Mouse (Mus musculus): ENCODE data around the gene Cachd1. TPM values are rescaled to one million over a fixed set of nuclear protein-coding genes. Genes with fewer than 3 reads are reported as not detected.

The Cachd1 gene
- total RNA-seq, 4 experiments from 2014 or later = 2.6 to 3.6 (median 2.9) TPM

GRCm38 (mm10) chr4:100990996-100991395 lies 214.5 kb downstream of the Cachd1 start:
- no peak for DNase-seq (ENCODE audit: low spot score)

GRCm38 (mm10) chr4:100992086-100992485 lies 215.6 kb downstream of the Cachd1 start:
- DNase-seq (ENCODE audit: low spot score) = no peak

- no peak for DNase-seq (ENCODE audit: low spot score)
Measured at GRCm38 (mm10) chr4:100994442-100995255, 218.2 kb downstream of the Cachd1 start.

- DNase-seq (ENCODE audit: low spot score) = no peak
Measured at GRCm38 (mm10) chr4:100995617-100996016, 219.1 kb downstream of the Cachd1 start.

GRCm38 (mm10) chr4:100996060-100996651 lies 219.7 kb downstream of the Cachd1 start:
- DNase-seq (ENCODE audit: low spot score) = no peak

- DNase-seq (ENCODE audit: low spot score) = peak; percentile 38
Measured at GRCm38 (mm10) chr4:100998145-100998544, 221.7 kb downstream of the Cachd1 start.

GRCm38 (mm10) chr4:100998906-100999305 lies 222.4 kb downstream of the Cachd1 start:
- no peak for DNase-seq (ENCODE audit: low spot score)

- DNase-seq (ENCODE audit: low spot score) = no peak
Measured at GRCm38 (mm10) chr4:101000622-101001021, 224.1 kb downstream of the Cachd1 start.

- DNase-seq (ENCODE audit: low spot score) = no peak
Measured at GRCm38 (mm10) chr4:101001073-101001472, 224.6 kb downstream of the Cachd1 start.

GRCm38 (mm10) chr4:101002961-101003360 lies 226.5 kb downstream of the Cachd1 start:
- no peak for DNase-seq (ENCODE audit: low spot score)

GRCm38 (mm10) chr4:101008362-101008769 lies 231.9 kb downstream of the Cachd1 start:
- DNase-seq (ENCODE audit: low spot score) = no peak

GRCm38 (mm10) chr4:101009092-101009491 lies 232.6 kb downstream of the Cachd1 start:
- DNase-seq (ENCODE audit: low spot score) = no peak

- DNase-seq (ENCODE audit: low spot score) = no peak
Measured at GRCm38 (mm10) chr4:101017806-101018205, 241.3 kb downstream of the Cachd1 start.

GRCm38 (mm10) chr4:101020596-101020995 lies 244.1 kb downstream of the Cachd1 start, which contains the start of gene Gm10577:
Gm10577 (minus strand) TSS chr4:101020696.
- DNase-seq (ENCODE audit: low spot score) = no peak

- DNase-seq (ENCODE audit: low spot score) = no peak
Measured at GRCm38 (mm10) chr4:101026566-101026965, 250.1 kb downstream of the Cachd1 start.

- no peak for DNase-seq (ENCODE audit: low spot score)
Measured at GRCm38 (mm10) chr4:101026995-101027394, 250.5 kb downstream of the Cachd1 start.

- no peak for DNase-seq (ENCODE audit: low spot score)
Measured at GRCm38 (mm10) chr4:101027852-101028411, 251.5 kb downstream of the Cachd1 start.

GRCm38 (mm10) chr4:101033047-101033446 lies 256.6 kb downstream of the Cachd1 start:
- no peak for DNase-seq (ENCODE audit: low spot score)

- DNase-seq (ENCODE audit: low spot score) = no peak
Measured at GRCm38 (mm10) chr4:101035131-101035530, 258.7 kb downstream of the Cachd1 start.

- no peak for DNase-seq (ENCODE audit: low spot score)
Measured at GRCm38 (mm10) chr4:101037156-101037555, 260.7 kb downstream of the Cachd1 start.

GRCm38 (mm10) chr4:101043691-101044090 lies 267.2 kb downstream of the Cachd1 start:
- peak; percentile 10 for DNase-seq (ENCODE audit: low spot score)

GRCm38 (mm10) chr4:101044149-101044548 lies 267.7 kb downstream of the Cachd1 start:
- no peak for DNase-seq (ENCODE audit: low spot score)

- DNase-seq (ENCODE audit: low spot score) = peak; percentile 7
Measured at GRCm38 (mm10) chr4:101046576-101046975, 270.1 kb downstream of the Cachd1 start.
